ENCODE assay signal across 17 mouse cellular contexts in genomic region chr11:110633351-110633750, GRCm38 (mm10).
DNase-seq lines count a peak whose midpoint lies in the region; ATAC-seq and TF ChIP-seq lines count a peak whose summit lies in the region.
"Had no signal": no experiment of that assay in that cellular context is flagged by ENCODE, and none has a peak within 500 bp of the region (broad histone marks: within the 10 kb centered on the region; RNA-seq: fewer than 3 reads in every experiment).

No protein-coding gene starts in this region.

- no peak overlapping the region for H3K27ac ChIP-seq in heart, postnatal 0 days (ENCODE audit: low read depth)
- no peak overlapping the region for H3K27ac ChIP-seq in embryonic facial prominence, embryonic 15.5 days (replicated peaks)
- H3K27ac ChIP-seq: embryonic facial prominence, embryonic 12.5 days; forebrain, embryonic 15.5 days; hindbrain, embryonic 15.5 days; liver, embryonic 14.5 days; lung, embryonic 15.5 days had no signal

- 48% methylated on average over 5 of the region's 5 CpGs for WGBS in heart, postnatal 0 days
- WGBS in embryonic facial prominence, embryonic 15.5 days, result 39% methylated on average over 5 of the region's 5 CpGs

- no peak overlapping the region for H3K9ac ChIP-seq in heart, postnatal 0 days (replicated peaks; ENCODE audit: low read depth, low read length)
- H3K9ac ChIP-seq in embryonic facial prominence, embryonic 15.5 days, result no peak overlapping the region
- H3K9ac ChIP-seq: embryonic facial prominence, embryonic 12.5 days; forebrain, embryonic 15.5 days; hindbrain, embryonic 15.5 days; liver, embryonic 14.5 days; lung, embryonic 15.5 days had no signal

- no peak for TF ChIP-seq CTCF in heart, postnatal 0 days (IDR thresholded peaks at IDR 0.05; ENCODE audit: low read depth)

- peak; percentile 30; the same call in 1 of the 2 replicates for ATAC-seq in heart, postnatal 0 days (ENCODE audit: insufficient read depth, low read depth)
- ATAC-seq in embryonic facial prominence, embryonic 15.5 days (ENCODE audit: insufficient number of reproducible peaks, low FRiP score, low TSS enrichment, low read depth), result peak; percentile 51; the same call in 1 of the 2 replicates
- ATAC-seq in monocyte, adult 5-6 weeks (replicated peaks; ENCODE audit: insufficient number of reproducible peaks, low FRiP score, low TSS enrichment, poor library complexity, severe bottlenecking), result no peak
- ATAC-seq: forebrain, embryonic 15.5 days; intestine, embryonic 16.5 days had no signal

- intact Hi-C loops in heart, postnatal 25 days (cut with DNase I), result no loop called here
- intact Hi-C loops in left cerebral cortex, postnatal 4 days (cut with DNase I), result no loop called here
- intact Hi-C loops in left cerebral cortex, postnatal 10 days (cut with DNase I), result no loop called here
- intact Hi-C loops in gastrocnemius, postnatal 36 days (cut with DNase I), result no loop called here

- no peaks in the 10 kb centered on the region for H3K36me3 ChIP-seq in heart, postnatal 0 days (replicated peaks; ENCODE audit: control insufficient read depth, insufficient read depth, low read length)
- no peaks in the 10 kb centered on the region for H3K36me3 ChIP-seq in embryonic facial prominence, embryonic 15.5 days
- H3K36me3 ChIP-seq: embryonic facial prominence, embryonic 12.5 days; forebrain, embryonic 15.5 days; hindbrain, embryonic 15.5 days; lung, embryonic 15.5 days had no signal

- H3K4me1 ChIP-seq in heart, postnatal 0 days (ENCODE audit: control insufficient read depth, insufficient read depth), result no peaks in the 10 kb centered on the region
- H3K4me1 ChIP-seq in embryonic facial prominence, embryonic 15.5 days, result peaks cover 5% of the 10 kb centered on the region; the same call in 1 of the 2 replicates
- H3K4me1 ChIP-seq: forebrain, embryonic 15.5 days; hindbrain, embryonic 15.5 days; lung, embryonic 15.5 days had no signal

- TF ChIP-seq EP300 in heart, postnatal 0 days (IDR thresholded peaks at IDR 0.05; ENCODE audit: low read depth), result no peak

- H3K4me2 ChIP-seq in heart, postnatal 0 days (ENCODE audit: low read depth, low read length), result no peak overlapping the region
- H3K4me2 ChIP-seq in embryonic facial prominence, embryonic 15.5 days (replicated peaks), result no peak overlapping the region
- H3K4me2 ChIP-seq: embryonic facial prominence, embryonic 12.5 days; forebrain, embryonic 15.5 days; hindbrain, embryonic 15.5 days; lung, embryonic 15.5 days; midbrain, embryonic 11.5 days had no signal

- H3K4me3 ChIP-seq in heart, postnatal 0 days (ENCODE audit: low read depth, low read length), result no peak overlapping the region
- H3K4me3 ChIP-seq in embryonic facial prominence, embryonic 15.5 days (replicated peaks), result no peak overlapping the region
- H3K4me3 ChIP-seq: embryonic facial prominence, embryonic 12.5 days; forebrain, embryonic 15.5 days; hindbrain, embryonic 15.5 days; lung, embryonic 15.5 days had no signal

- H3K27me3 ChIP-seq in heart, postnatal 0 days (ENCODE audit: control insufficient read depth, insufficient read depth, low read length), result no peaks in the 10 kb centered on the region
- no peaks in the 10 kb centered on the region for H3K27me3 ChIP-seq in embryonic facial prominence, embryonic 15.5 days
- H3K27me3 ChIP-seq: embryonic facial prominence, embryonic 12.5 days; forebrain, embryonic 15.5 days; hindbrain, embryonic 15.5 days; lung, embryonic 15.5 days had no signal

- no peak for DNase-seq in heart, postnatal 0 days (ENCODE audit: low spot score)
- no peak for DNase-seq in heart, postnatal 25 days (ENCODE audit: low spot score)
- peak; percentile 63 for DNase-seq in left cerebral cortex, postnatal 4 days
- no peak for DNase-seq in left cerebral cortex, postnatal 10 days (ENCODE audit: extremely low spot score in 1 of 2, low spot score in 2 of 2)
- DNase-seq in gastrocnemius, postnatal 36 days, result peak; percentile 6 to 14
- DNase-seq in urinary bladder, postnatal 14 days (ENCODE audit: low spot score), result no peak
- DNase-seq: heart, adult 18-20 months; thymus, postnatal 14 days had no signal

- H3K9me3 ChIP-seq in heart, postnatal 0 days (replicated peaks; ENCODE audit: control insufficient read depth, low read length), result no peaks in the 10 kb centered on the region
- no peaks in the 10 kb centered on the region for H3K9me3 ChIP-seq in embryonic facial prominence, embryonic 15.5 days (replicated peaks)
- H3K9me3 ChIP-seq: embryonic facial prominence, embryonic 12.5 days; forebrain, embryonic 15.5 days; hindbrain, embryonic 15.5 days; lung, embryonic 15.5 days had no signal

Comparison
In these comparisons a context has a peak if more than half of its experiments do, and no peak if none do; other contexts are left out.
1. DNase-seq: peak in left cerebral cortex, postnatal 4 days (single experiment) and gastrocnemius, postnatal 36 days (2 of 2); none in heart, postnatal 0 days (single experiment), heart, postnatal 25 days (single experiment), left cerebral cortex, postnatal 10 days (0 of 2) and urinary bladder, postnatal 14 days (single experiment).